Mouse (Mus musculus) thymus, adult 2 months (tissue): ENCODE data around the gene Cdh23. TPM values are rescaled to one million over a fixed set of nuclear protein-coding genes. Genes with fewer than 3 reads are reported as not detected.
A peak's percentile ranks its signal among the peaks of the same experiment; 100 is the strongest.

Source experiments
- DNase-seq: peaks from one replicate; pipeline ENCODE4 v3.0.0; 2021
- H3K27ac ChIP-seq: fragments of 200-500 bp; 2 replicates; pipeline ENCODE4 v1.5.1; 2012; ENCODE audit warnings: low read length, control low read depth; ENCODE audit not compliant: control insufficient read depth, insufficient read depth
- H3K27me3 ChIP-seq: fragments of 200-500 bp; 2 replicates; pipeline ENCODE4 v1.6.1; 2012; ENCODE audit warnings: mild to moderate bottlenecking, low read length, moderate library complexity, mixed read lengths; ENCODE audit not compliant: control insufficient read depth, insufficient read depth
- H3K36me3 ChIP-seq: fragments of 200-500 bp; 2 replicates; pipeline ENCODE4 v1.6.1; 2012; ENCODE audit warnings: mild to moderate bottlenecking, low read length, moderate library complexity; ENCODE audit not compliant: control insufficient read depth, insufficient read depth
- H3K4me1 ChIP-seq: fragments of 200-500 bp; replicated peaks from 2 replicates; pipeline ENCODE4 v1.6.1; 2012; ENCODE audit warnings: low read length; ENCODE audit not compliant: control insufficient read depth, insufficient read depth
- H3K4me3 ChIP-seq: fragments of 200-500 bp; 2 replicates; pipeline ENCODE4 v1.5.1; 2012; ENCODE audit warnings: mild to moderate bottlenecking, low read length, control low read depth, moderate library complexity; ENCODE audit not compliant: control insufficient read depth, insufficient read depth
- CTCF ChIP-seq: fragments of 200-500 bp; IDR thresholded peaks from 2 replicates; pipeline ENCODE4 v1.5.1; 2012; ENCODE audit warnings: mild to moderate bottlenecking, control low read depth, low read length, moderate library complexity, borderline replicate concordance; ENCODE audit not compliant: control insufficient read depth, poor library complexity, insufficient read depth; ENCODE audit errors: extremely low read depth
- POLR2A ChIP-seq: fragments of 200-500 bp; IDR thresholded peaks from 2 replicates; pipeline ENCODE4 v1.6.1; 2012; ENCODE audit warnings: mild to moderate bottlenecking, low read length, control low read depth, moderate library complexity; ENCODE audit not compliant: control insufficient read depth, poor library complexity, insufficient read depth; ENCODE audit errors: extremely low read depth
- WGBS: fragments of 180-500 bp; shearing (Covaris S2); methylation state at CpG from one replicate; pipeline ENCODE4 v1.1.7; 2018; 5-methylcytosine and 5-hydroxymethylcytosine counted together
- polyA plus RNA-seq: library from polyadenylated mRNA; depleted of rRNA; stranded (reverse); fragments of >200 nt; gene quantifications from 2 replicates; pipeline ENCODE4 v1.2.3, GENCODE M21; 2012

The Cdh23 gene
- polyA plus RNA-seq, 1 experiment: 3.5 TPM

DNA sequence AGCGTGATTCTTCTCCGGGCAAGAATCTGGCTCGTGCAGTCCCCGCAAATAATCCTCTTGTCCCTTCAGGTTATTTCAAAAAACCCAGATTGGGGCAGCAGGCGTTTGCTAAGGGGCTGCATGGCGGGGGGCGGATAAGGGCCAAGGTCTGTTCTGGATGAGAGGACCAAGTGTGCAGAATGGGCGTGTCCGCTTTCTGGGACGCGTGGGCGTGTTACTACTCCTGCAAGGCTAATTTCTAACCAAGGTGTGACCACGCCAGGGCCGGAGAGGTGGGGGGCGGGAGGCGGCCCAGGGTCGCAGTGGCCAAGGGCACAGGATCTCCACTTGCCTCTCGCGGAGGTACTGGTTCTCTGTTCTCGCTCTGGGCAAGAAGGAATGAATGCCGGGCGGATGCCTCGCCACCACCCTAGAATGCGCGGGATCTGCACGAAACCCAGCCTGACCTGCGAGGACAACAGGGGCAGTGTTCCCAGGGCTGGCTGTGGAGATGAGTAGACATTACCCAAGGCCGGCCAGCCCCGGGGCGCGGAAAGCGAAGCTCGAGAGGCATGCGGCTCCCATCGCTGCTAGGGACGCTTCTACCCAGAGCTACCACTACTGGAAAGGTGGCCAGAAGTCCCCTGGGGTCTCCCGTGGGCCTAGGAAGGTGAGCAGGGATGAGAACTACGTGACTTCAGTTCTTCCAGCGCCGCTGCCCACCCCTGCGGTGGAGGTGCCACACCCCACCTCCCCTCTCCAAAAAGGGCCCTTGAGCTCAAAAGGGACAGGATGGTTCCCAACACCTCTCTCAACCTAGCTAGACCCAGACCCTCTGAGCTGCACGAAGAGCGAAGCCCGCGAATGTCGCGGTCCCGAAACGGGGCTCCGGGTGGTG is 10.3 kb downstream of the Cdh23 start:
- Histone ChIP-seq H3K27ac (no peak overlapping the region), H3K4me3 (peak overlapping the region; percentile 77; the same call in 1 of the 2 replicates), H3K4me1 (peaks cover 15% of the 10 kb centered on the region), H3K36me3 (no peaks in the 10 kb centered on the region), H3K27me3 (peaks cover 8% of the 10 kb centered on the region; the same call in 1 of the 2 replicates)
- no peak for DNase-seq
- TF ChIP-seq POLR2A (no peak), CTCF (no peak)
- WGBS: 15% methylated on average over 50 of the region's 50 CpGs

DNA sequence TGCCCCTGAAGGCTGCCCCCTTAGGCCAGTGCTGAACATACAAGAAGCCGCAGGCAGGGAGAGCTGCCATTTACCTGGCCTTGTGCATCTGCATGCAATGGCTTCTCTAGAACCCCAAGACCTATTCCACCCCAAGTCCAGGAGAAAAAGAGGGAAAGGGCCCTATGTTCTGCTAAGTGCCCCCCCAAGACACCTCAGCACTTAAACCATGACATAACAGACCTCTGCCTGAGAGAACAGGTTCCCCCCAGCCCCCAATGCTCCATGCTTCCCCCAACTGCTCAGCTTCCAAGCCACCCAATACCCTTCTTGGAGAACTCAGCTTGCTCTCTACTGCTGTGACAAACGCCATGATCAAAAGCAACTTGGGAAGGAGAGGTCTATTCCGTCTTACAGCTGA is 17.4 kb downstream of the Cdh23 start:
- Histone ChIP-seq H3K27ac (no peak overlapping the region), H3K4me3 (no peak overlapping the region), H3K27me3 (no peaks in the 10 kb centered on the region), H3K4me1 (no peaks in the 10 kb centered on the region), H3K36me3 (no peaks in the 10 kb centered on the region)
- no peak for DNase-seq
- WGBS: 97% methylated on average over 3 of the region's 3 CpGs
- no peak for TF ChIP-seq POLR2A
- no peak for TF ChIP-seq CTCF

DNA sequence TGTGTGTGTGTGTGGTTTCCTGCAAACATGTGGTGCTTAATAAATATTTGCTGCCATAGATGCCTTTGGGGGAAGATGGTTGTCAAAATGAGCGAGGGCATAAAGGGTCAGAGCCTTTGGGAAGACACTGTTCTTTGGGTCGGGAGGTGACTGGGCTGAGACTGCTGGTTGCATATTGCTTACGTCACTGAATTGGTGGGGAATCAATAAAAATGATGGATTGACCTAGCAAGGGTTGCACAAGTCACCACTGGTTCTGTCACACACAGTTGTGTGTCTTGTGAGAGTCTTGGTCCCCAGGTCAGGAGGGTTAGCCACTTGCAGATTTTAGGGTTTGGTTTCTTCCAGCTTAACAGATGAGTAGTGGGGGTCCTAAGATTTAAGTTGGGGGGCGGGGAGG is 19.0 kb downstream of the Cdh23 start:
- Histone ChIP-seq H3K4me1 (no peaks in the 10 kb centered on the region), H3K36me3 (no peaks in the 10 kb centered on the region), H3K27me3 (no peaks in the 10 kb centered on the region), H3K4me3 (no peak overlapping the region), H3K27ac (no peak overlapping the region)
- 94% methylated on average over 4 of the region's 4 CpGs for WGBS
- TF ChIP-seq CTCF: no peak
- TF ChIP-seq POLR2A: no peak
- no peak for DNase-seq

DNA sequence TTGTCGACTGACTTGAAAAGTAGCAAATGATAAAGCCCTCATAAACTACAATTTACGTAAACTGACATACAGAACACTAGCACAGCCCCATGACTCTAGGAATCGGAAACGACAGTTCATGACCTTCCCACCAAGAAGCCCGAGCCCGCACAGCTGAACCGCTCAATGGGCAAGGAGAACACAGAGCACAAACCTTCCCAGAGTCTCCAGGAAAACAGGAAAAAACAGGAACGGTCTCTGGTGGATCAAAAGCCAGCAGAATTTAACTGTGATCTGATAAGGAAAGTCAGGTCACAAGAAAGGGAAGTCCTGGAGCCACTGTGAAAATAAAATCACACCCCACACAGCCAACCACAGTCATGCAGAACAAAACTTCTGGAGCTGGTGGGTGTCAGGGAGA is 26.1 kb downstream of the Cdh23 start:
- no peak for TF ChIP-seq POLR2A
- TF ChIP-seq CTCF: no peak
- Histone ChIP-seq H3K4me3 (no peak overlapping the region), H3K27me3 (no peaks in the 10 kb centered on the region), H3K4me1 (no peaks in the 10 kb centered on the region), H3K36me3 (no peaks in the 10 kb centered on the region), H3K27ac (no peak overlapping the region)
- WGBS: 37% methylated on average over 8 of the region's 8 CpGs
- no peak for DNase-seq

DNA sequence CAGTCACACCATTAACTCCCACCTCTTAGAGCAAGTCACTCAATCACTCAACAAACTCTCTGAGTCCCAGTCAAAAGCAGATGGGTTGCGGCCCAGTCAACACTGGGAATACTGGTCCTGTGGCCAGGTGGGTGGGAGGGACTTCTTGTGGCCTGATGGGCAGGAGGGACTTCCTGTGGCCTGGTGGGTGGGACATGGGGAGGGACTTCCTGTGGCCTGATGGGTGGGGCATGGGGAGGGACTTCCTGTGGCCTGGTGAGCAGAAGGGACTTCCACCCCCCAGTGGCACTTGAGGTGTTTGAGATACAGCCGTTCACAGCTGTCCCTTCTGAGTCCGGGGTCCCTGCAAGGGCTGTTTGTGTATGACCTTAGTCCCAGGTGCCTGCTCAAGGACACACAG is 27.7 kb downstream of the Cdh23 start:
- H3K4me1 ChIP-seq: no peaks in the 10 kb centered on the region
- no peaks in the 10 kb centered on the region for H3K27me3 ChIP-seq
- H3K36me3 ChIP-seq: no peaks in the 10 kb centered on the region
- TF ChIP-seq POLR2A: no peak
- no peak for TF ChIP-seq CTCF
- 89% methylated on average over 3 of the region's 3 CpGs for whole genome bisulfite sequencing
- no peak overlapping the region for H3K27ac ChIP-seq
- H3K4me3 ChIP-seq: no peak overlapping the region
- DNase-seq: no peak

DNA sequence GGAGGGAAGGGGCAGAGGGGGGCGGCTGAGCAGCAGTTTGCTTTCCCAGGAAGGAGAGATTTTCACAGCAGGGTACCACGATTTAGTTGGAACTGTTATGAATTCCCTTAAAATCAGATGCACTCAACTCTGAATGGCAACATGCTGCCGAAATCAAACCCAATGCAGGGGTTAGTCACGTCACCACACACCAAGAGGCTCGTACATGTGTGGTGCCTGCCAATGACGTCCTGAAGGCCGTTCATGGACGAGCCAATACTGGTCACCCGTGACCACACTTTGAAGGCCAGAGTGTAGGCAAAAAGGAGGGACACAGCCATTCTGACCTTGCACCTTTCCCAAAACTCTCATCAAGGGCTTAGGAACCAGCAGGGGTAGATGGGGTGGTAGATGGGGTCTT is 35.3 kb downstream of the Cdh23 start:
- Histone ChIP-seq H3K4me1 (no peaks in the 10 kb centered on the region), H3K36me3 (no peaks in the 10 kb centered on the region), H3K4me3 (no peak overlapping the region), H3K27ac (no peak overlapping the region), H3K27me3 (no peaks in the 10 kb centered on the region)
- TF ChIP-seq POLR2A: no peak
- no peak for TF ChIP-seq CTCF
- WGBS: 86% methylated on average over 9 of the region's 9 CpGs
- DNase-seq: no peak
